In the genomic region with DNA sequence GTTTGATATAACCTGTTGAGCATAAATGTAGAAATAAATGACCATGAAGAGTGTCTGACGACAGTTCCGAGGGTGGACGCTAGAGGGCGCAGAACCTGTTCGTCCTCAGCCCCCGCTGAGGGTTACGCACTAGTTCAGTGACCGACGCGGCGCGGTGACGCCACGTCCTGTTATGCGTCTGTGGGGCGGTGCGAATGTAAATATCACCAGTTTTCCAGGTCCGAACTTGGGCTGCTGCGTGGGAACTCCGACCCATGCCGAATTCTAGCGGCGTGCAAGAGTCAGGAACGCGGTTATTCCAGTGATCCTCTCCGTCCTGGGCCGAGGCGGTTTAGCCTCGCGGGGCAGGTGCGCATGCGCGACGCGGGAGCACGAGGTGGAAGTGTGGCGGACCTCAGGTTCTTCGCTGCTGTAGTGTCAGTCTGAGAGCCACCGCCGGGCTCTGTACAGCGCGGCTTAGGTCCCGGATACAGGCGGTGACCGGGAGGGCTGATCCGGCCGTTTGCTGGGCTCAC, we compare ENCODE assay signal across 8 mouse cellular contexts. TPM values are rescaled to one million over a fixed set of nuclear protein-coding genes. Genes with fewer than 3 reads are reported as not detected.
DNase-seq lines count a peak whose midpoint lies in the region; ATAC-seq lines count a peak whose summit lies in the region.

Rpp14 (plus strand) TSS at position 203 of the 515 bp plus-strand sequence.

- peak; percentile 97 for ATAC-seq in hindbrain, embryonic 13.5 days (ENCODE audit: low FRiP score)

- H3K4me2 ChIP-seq in hindbrain, embryonic 13.5 days, result peak within 1 kb of the TSS; percentile 88

- peak; percentile 94 for DNase-seq in Muller cell, postnatal 12 days (ENCODE audit: inconsistent ontology term)
- peak; percentile 94 for DNase-seq in cerebellum, adult 9-11 months
- peak; percentile 90 to 93 for DNase-seq in frontal cortex, postnatal 10 days (ENCODE audit: low spot score in 2 of 2)
- peak; percentile 96 to 100 for DNase-seq in layer of hippocampus, postnatal 25 days (ENCODE audit: extremely low spot score in 1 of 2, low spot score in 1 of 2)
- DNase-seq in lung, postnatal 25 days (ENCODE audit: low spot score), result peak; percentile 95
- peak; percentile 99 for DNase-seq in retina, embryonic 14.5 days (ENCODE audit: low spot score)
- peak; percentile 97 for DNase-seq in thymus, postnatal 4 days

- no peaks in the 10 kb centered on the region for H3K27me3 ChIP-seq in hindbrain, embryonic 13.5 days

- peaks cover 15% of the 10 kb centered on the region for H3K36me3 ChIP-seq in hindbrain, embryonic 13.5 days

- H3K4me1 ChIP-seq in hindbrain, embryonic 13.5 days (replicated peaks), result peaks cover 20% of the 10 kb centered on the region

- no peaks in the 10 kb centered on the region for H3K9me3 ChIP-seq in hindbrain, embryonic 13.5 days

- H3K4me3 ChIP-seq in hindbrain, embryonic 13.5 days, result peak within 1 kb of the TSS; percentile 76

- peak within 1 kb of the TSS; percentile 84 for H3K9ac ChIP-seq in hindbrain, embryonic 13.5 days

- WGBS in hindbrain, embryonic 13.5 days, result under 1% methylated on average over 47 of the region's 47 CpGs

- H3K27ac ChIP-seq in hindbrain, embryonic 13.5 days, result peak within 1 kb of the TSS; percentile 95

RNA-seq across cellular contexts. Expression of gene Rpp14, which starts in this region (rescaled TPM):
- 47.4 and 48.0 TPM in 2 replicates for polyA plus RNA-seq in hindbrain, embryonic 13.5 days (2015; fragmentation: Nextera tagmentation; extraction: Ambion mirVana)
- total RNA-seq in layer of hippocampus, postnatal 25 days (2021), result 10 to 100 TPM; 27.0 to 29.2 TPM

Comparison
In these comparisons a context has a peak if more than half of its experiments do, and no peak if none do; other contexts are left out.
1. Peak in every context shown above with its lines: DNase-seq, ATAC-seq, H3K4me3 ChIP-seq and H3K27ac ChIP-seq.